Mouse (Mus musculus) brain, embryonic 18.5 days (tissue): ENCODE results near the gene Dand5.

ENCODE experiments used
- DNase-seq: peaks from one replicate; pipeline ENCODE4 v3.0.0-alpha.2; 2012; ENCODE audit warnings: low read depth, low spot score

Dand5 gene

GRCm38 (mm10) chr8:84784681-84785505 lies 37.7 kb downstream of the Dand5 start:
- no peak for DNase-seq

GRCm38 (mm10) chr8:84783919-84784581 lies 38.6 kb downstream of the Dand5 start:
- DNase-seq, result no peak

GRCm38 (mm10) chr8:84783198-84783918 lies 39.3 kb downstream of the Dand5 start:
- DNase-seq, result no peak

GRCm38 (mm10) chr8:84782680-84783079 lies 39.9 kb downstream of the Dand5 start:
- no peak for DNase-seq

GRCm38 (mm10) chr8:84781686-84782505 lies 40.7 kb downstream of the Dand5 start:
- no peak for DNase-seq

- no peak for DNase-seq
These were observed 41.5 kb downstream of the Dand5 start for GRCm38 (mm10) chr8:84780949-84781680.

GRCm38 (mm10) chr8:84780225-84780555 lies 42.4 kb downstream of the Dand5 start:
- no peak for DNase-seq

GRCm38 (mm10) chr8:84779519-84780224 lies 43.0 kb downstream of the Dand5 start:
- DNase-seq, result no peak

- DNase-seq, result no peak
These were observed 43.8 kb downstream of the Dand5 start for GRCm38 (mm10) chr8:84778638-84779380.

- DNase-seq, result no peak
These were observed 44.6 kb downstream of the Dand5 start for GRCm38 (mm10) chr8:84777899-84778637.

- no peak for DNase-seq
These were observed 46.1 kb downstream of the Dand5 start for GRCm38 (mm10) chr8:84776569-84776968.

- no peak for DNase-seq
These were observed 47.0 kb downstream of the Dand5 start for GRCm38 (mm10) chr8:84775621-84776113.

GRCm38 (mm10) chr8:84775105-84775591 lies 47.5 kb downstream of the Dand5 start:
- no peak for DNase-seq

- peak; percentile 83 for DNase-seq
These were observed 48.1 kb downstream of the Dand5 start for GRCm38 (mm10) chr8:84774473-84774911.

GRCm38 (mm10) chr8:84773833-84774232 lies 48.8 kb downstream of the Dand5 start:
- peak; percentile 89 for DNase-seq

- no peak for DNase-seq
These were observed 49.3 kb downstream of the Dand5 start for GRCm38 (mm10) chr8:84773304-84773703.

GRCm38 (mm10) chr8:84772628-84773027 lies 50.0 kb downstream of the Dand5 start:
- no peak for DNase-seq

GRCm38 (mm10) chr8:84771941-84772378 lies 50.7 kb downstream of the Dand5 start:
- DNase-seq, result no peak
